Mouse (Mus musculus) CD4-positive, CD25-positive, alpha-beta regulatory T cell, adult 2 months (primary cell): ENCODE measurements at regions not wholly inside any gene's neighbourhood (a gene's known extent, or its start where the extent isn't known, plus 50 kb on each side); places are given as distances from the start of the nearest gene placed in this dataset.

Experiments
- DNase-seq: peaks from one replicate; pipeline ENCODE4 v3.0.0-alpha.2; 2012; ENCODE audit warnings: low read depth, low spot score

- DNase-seq, result no peak
Measured at GRCm38 (mm10) chr13:114672411-114672810, 145.6 kb upstream of the Mocs2 start.

GRCm38 (mm10) chr13:114679703-114680378, 138.2 kb upstream of the Mocs2 start:
- DNase-seq, result no peak

- DNase-seq, result no peak
Measured at GRCm38 (mm10) chr13:114680379-114680733, 137.7 kb upstream of the Mocs2 start.

GRCm38 (mm10) chr13:114681196-114681595, 136.8 kb upstream of the Mocs2 start:
- DNase-seq, result no peak

GRCm38 (mm10) chr13:114681887-114682286, 136.1 kb upstream of the Mocs2 start:
- DNase-seq, result no peak

GRCm38 (mm10) chr13:114682891-114683290, 135.1 kb upstream of the Mocs2 start:
- DNase-seq, result no peak

GRCm38 (mm10) chr13:114684298-114684697, 133.7 kb upstream of the Mocs2 start:
- DNase-seq, result no peak

- DNase-seq, result no peak
Measured at GRCm38 (mm10) chr13:114685368-114685767, 132.7 kb upstream of the Mocs2 start.

GRCm38 (mm10) chr13:114712601-114713000, 105.4 kb upstream of the Mocs2 start:
- no peak for DNase-seq

GRCm38 (mm10) chr13:114719771-114720170, 98.3 kb upstream of the Mocs2 start:
- no peak for DNase-seq

GRCm38 (mm10) chr13:114726828-114727227, 91.2 kb upstream of the Mocs2 start:
- no peak for DNase-seq

- DNase-seq, result no peak
Measured at GRCm38 (mm10) chr13:114735066-114735465, 83.0 kb upstream of the Mocs2 start.

- no peak for DNase-seq
Measured at GRCm38 (mm10) chr13:114736066-114736465, 82.0 kb upstream of the Mocs2 start.

GRCm38 (mm10) chr13:114742534-114742933, 75.5 kb upstream of the Mocs2 start:
- no peak for DNase-seq

- no peak for DNase-seq
Measured at GRCm38 (mm10) chr13:114745814-114746213, 72.2 kb upstream of the Mocs2 start.

- peak; percentile 3 for DNase-seq
Measured at GRCm38 (mm10) chr13:114757459-114757858, 60.6 kb upstream of the Mocs2 start.

GRCm38 (mm10) chr13:114759886-114760285, 58.1 kb upstream of the Mocs2 start:
- DNase-seq, result no peak

- no peak for DNase-seq
Measured at GRCm38 (mm10) chr13:114760901-114761300, 57.1 kb upstream of the Mocs2 start.
